Mouse (Mus musculus) MEL (cell line): ENCODE results near the gene Ckap2l. TPM values are rescaled to one million over a fixed set of nuclear protein-coding genes. Genes with fewer than 3 reads are reported as not detected.

Source experiments
- DNase-seq: peaks from one replicate; pipeline ENCODE4 v3.0.0; 2011; ENCODE audit warnings: low read depth, low spot score
- H3K27ac ChIP-seq: 2 replicates; pipeline ENCODE4 v1.5.1; 2012; ENCODE audit warnings: low read depth, mild to moderate bottlenecking, control low read depth, low read length, moderate library complexity; ENCODE audit not compliant: control insufficient read depth
- H3K27me3 ChIP-seq, 2 experiments: fragments of 150-350 bp in 1 of 2; sonication (generic) in 1 of 2; 2 replicates each; pipeline ENCODE4 v1.6.1; 2012; ENCODE audit warnings: low read length in 2 of 2, mild to moderate bottlenecking in 2 of 2, improper control_type of control experiment in 1 of 2, moderate library complexity in 1 of 2; ENCODE audit not compliant: insufficient read depth in 2 of 2, control insufficient read depth in 1 of 2
- H3K36me3 ChIP-seq, 2 experiments: 2 replicates each; pipeline ENCODE4 v1.6.1; 2012 to 2014; ENCODE audit warnings: low read length in 2 of 2, improper control_type of control experiment in 1 of 2, inconsistent platforms in 1 of 2, mild to moderate bottlenecking in 1 of 2; ENCODE audit not compliant: insufficient read depth in 2 of 2, control insufficient read depth in 1 of 2
- H3K4me1 ChIP-seq, 2 experiments: fragments of 150-350 bp in 1 of 2; sonication (generic) in 1 of 2; 2 replicates each; pipeline ENCODE4 v1.6.1; 2012; ENCODE audit warnings: low read length in 2 of 2, improper control_type of control experiment in 1 of 2, mild to moderate bottlenecking in 1 of 2; ENCODE audit not compliant: insufficient read depth in 2 of 2, control insufficient read depth in 1 of 2
- H3K4me3 ChIP-seq, 2 experiments: fragments of 150-350 bp in 1 of 2; sonication (generic) in 1 of 2; 2 replicates each; pipeline ENCODE4 v1.5.1; 2012; ENCODE audit warnings: low read depth in 2 of 2, low read length in 2 of 2, mild to moderate bottlenecking in 2 of 2, moderate library complexity in 2 of 2, control low read depth in 1 of 2, improper control_type of control experiment in 1 of 2; ENCODE audit not compliant: control insufficient read depth in 1 of 2, insufficient read depth in 1 of 2
- H3K79me2 ChIP-seq: 2 replicates; pipeline ENCODE4 v1.6.1; 2012; ENCODE audit warnings: mild to moderate bottlenecking, low read length, moderate library complexity; ENCODE audit not compliant: control insufficient read depth, poor library complexity, insufficient read depth
- H3K9ac ChIP-seq: 2 replicates; pipeline ENCODE4 v1.6.1; 2012; ENCODE audit warnings: low read depth, mild to moderate bottlenecking, control low read depth, low read length, moderate library complexity; ENCODE audit not compliant: control insufficient read depth, poor library complexity, severe bottlenecking
- H3K9me3 ChIP-seq: fragments of 150-350 bp; sonication (generic); replicated peaks from 2 replicates; pipeline ENCODE4 v1.6.1; 2012; ENCODE audit warnings: mild to moderate bottlenecking, low read length, improper control_type of control experiment, moderate library complexity; ENCODE audit not compliant: insufficient read depth
- CHD1 ChIP-seq: IDR thresholded peaks from 2 replicates; pipeline ENCODE4 v1.6.1; 2012; ENCODE audit warnings: low read depth, mild to moderate bottlenecking, inconsistent platforms, low read length, improper control_type of control experiment
- CHD2 ChIP-seq: IDR thresholded peaks from 2 replicates; pipeline ENCODE4 v1.6.1; 2011; ENCODE audit warnings: low read length, improper control_type of control experiment
- ELF1 ChIP-seq: IDR thresholded peaks from 2 replicates; pipeline ENCODE4 v1.6.1; 2014; ENCODE audit warnings: low read depth, mild to moderate bottlenecking, inconsistent platforms, low read length, improper control_type of control experiment, moderate library complexity
- HCFC1 ChIP-seq: IDR thresholded peaks from 2 replicates; pipeline ENCODE4 v1.6.1; 2012; ENCODE audit warnings: low read depth, mild to moderate bottlenecking, inconsistent platforms, low read length, improper control_type of control experiment, moderate library complexity
- KAT2A ChIP-seq: conservative IDR thresholded peaks from 2 replicates; pipeline ENCODE4 v1.6.1; 2012; ENCODE audit warnings: low read depth, low read length, improper control_type of control experiment, inconsistent platforms
- MAFK ChIP-seq: IDR thresholded peaks from 2 replicates; pipeline ENCODE4 v1.6.1; 2011; ENCODE audit warnings: low read depth, mild to moderate bottlenecking, low read length, improper control_type of control experiment, borderline replicate concordance
- MAX ChIP-seq: IDR thresholded peaks from 2 replicates; pipeline ENCODE4 v1.6.1; 2011; ENCODE audit warnings: low read length, improper control_type of control experiment
- MXI1 ChIP-seq: IDR thresholded peaks from 2 replicates; pipeline ENCODE4 v1.6.1; 2011; ENCODE audit warnings: mild to moderate bottlenecking, low read depth, low read length, improper control_type of control experiment
- MYB ChIP-seq: IDR thresholded peaks from 2 replicates; pipeline ENCODE4 v1.6.1; 2011; ENCODE audit warnings: mild to moderate bottlenecking, low read depth, low read length, improper control_type of control experiment
- MYC ChIP-seq: IDR thresholded peaks from 2 replicates; pipeline ENCODE4 v1.6.1; 2011; ENCODE audit warnings: low read depth, mild to moderate bottlenecking, low read length, improper control_type of control experiment, moderate library complexity
- NELFE ChIP-seq: IDR thresholded peaks from 2 replicates; pipeline ENCODE4 v1.6.1; 2011; ENCODE audit warnings: low read depth, low read length, improper control_type of control experiment
- NRF1 ChIP-seq: IDR thresholded peaks from 2 replicates; pipeline ENCODE4 v1.6.1; 2014; ENCODE audit warnings: low read depth, mild to moderate bottlenecking, inconsistent platforms, low read length, improper control_type of control experiment, moderate library complexity; ENCODE audit not compliant: poor library complexity, insufficient read depth, severe bottlenecking
- POLR2A ChIP-seq, 2 experiments: IDR thresholded peaks; 2 replicates each; pipeline ENCODE4 v1.6.1; 2011 to 2012; ENCODE audit warnings: low read length in 2 of 2, mild to moderate bottlenecking in 2 of 2, control low read depth in 1 of 2, improper control_type of control experiment in 1 of 2, low read depth in 1 of 2, moderate library complexity in 1 of 2; ENCODE audit not compliant: control insufficient read depth in 1 of 2, insufficient read depth in 1 of 2, poor library complexity in 1 of 2
- POLR2AphosphoS2 ChIP-seq: IDR thresholded peaks from 2 replicates; pipeline ENCODE4 v1.6.1; 2011; ENCODE audit warnings: low read length, improper control_type of control experiment
- SIN3A ChIP-seq: IDR thresholded peaks from 2 replicates; pipeline ENCODE4 v1.6.1; 2012; ENCODE audit warnings: low read length, improper control_type of control experiment, inconsistent platforms
- SMC3 ChIP-seq: IDR thresholded peaks from 2 replicates; pipeline ENCODE4 v1.6.1; 2011; ENCODE audit warnings: low read depth, low read length, improper control_type of control experiment
- TAL1 ChIP-seq: IDR thresholded peaks from 2 replicates; pipeline ENCODE4 v1.6.1; 2012; ENCODE audit warnings: mild to moderate bottlenecking, inconsistent platforms, low read length, moderate library complexity, mixed read lengths
- TBP ChIP-seq: IDR thresholded peaks from 2 replicates; pipeline ENCODE4 v1.8.0; 2011; ENCODE audit warnings: low read depth, low read length, improper control_type of control experiment
- TCF12 ChIP-seq: IDR thresholded peaks from 2 replicates; pipeline ENCODE4 v1.6.1; 2014; ENCODE audit warnings: low read depth, mild to moderate bottlenecking, inconsistent platforms, low read length, improper control_type of control experiment, moderate library complexity
- UBTF ChIP-seq: IDR thresholded peaks from 2 replicates; pipeline ENCODE4 v1.6.1; 2012; ENCODE audit warnings: low read depth, mild to moderate bottlenecking, inconsistent platforms, low read length, improper control_type of control experiment, moderate library complexity, borderline replicate concordance; ENCODE audit not compliant: insufficient read depth
- ZC3H11A ChIP-seq: IDR thresholded peaks from 2 replicates; pipeline ENCODE4 v1.6.1; 2012; ENCODE audit warnings: low read depth, mild to moderate bottlenecking, inconsistent platforms, low read length, improper control_type of control experiment
- ZMIZ1 ChIP-seq: IDR thresholded peaks from 2 replicates; pipeline ENCODE4 v1.6.1; 2012; ENCODE audit warnings: low read depth, mild to moderate bottlenecking, inconsistent platforms, low read length, improper control_type of control experiment, moderate library complexity
- polyA plus RNA-seq, 2 experiments: library from polyadenylated mRNA; stranded (reverse) in 1 of 2; unstranded in 1 of 2; fragments of >175 nt in 1 of 2; fragments of >200 nt in 1 of 2; gene quantifications; 2 replicates each; pipeline versions ENCODE4 v1.2.1 to v1.2.4; 2012; ENCODE audit warnings: low replicate concordance in 2 of 2, low read depth in 1 of 2; ENCODE audit not compliant: insufficient read length in 2 of 2, insufficient read depth in 1 of 2, missing spikeins in 1 of 2
- total RNA-seq: library from RNA; depleted of rRNA; stranded (reverse); fragments of 300-350 nt; gene quantifications from 2 replicates; pipeline ENCODE4 v1.2.3, GENCODE M21; 2012; rRNA removed

The Ckap2l gene
- 10.6 and 12.8 TPM in 2 replicates for total RNA-seq
- 10 to 100 TPM in 1 of 2 experiments, not detected in 1; 25.7 TPM for polyA plus RNA-seq

DNA sequence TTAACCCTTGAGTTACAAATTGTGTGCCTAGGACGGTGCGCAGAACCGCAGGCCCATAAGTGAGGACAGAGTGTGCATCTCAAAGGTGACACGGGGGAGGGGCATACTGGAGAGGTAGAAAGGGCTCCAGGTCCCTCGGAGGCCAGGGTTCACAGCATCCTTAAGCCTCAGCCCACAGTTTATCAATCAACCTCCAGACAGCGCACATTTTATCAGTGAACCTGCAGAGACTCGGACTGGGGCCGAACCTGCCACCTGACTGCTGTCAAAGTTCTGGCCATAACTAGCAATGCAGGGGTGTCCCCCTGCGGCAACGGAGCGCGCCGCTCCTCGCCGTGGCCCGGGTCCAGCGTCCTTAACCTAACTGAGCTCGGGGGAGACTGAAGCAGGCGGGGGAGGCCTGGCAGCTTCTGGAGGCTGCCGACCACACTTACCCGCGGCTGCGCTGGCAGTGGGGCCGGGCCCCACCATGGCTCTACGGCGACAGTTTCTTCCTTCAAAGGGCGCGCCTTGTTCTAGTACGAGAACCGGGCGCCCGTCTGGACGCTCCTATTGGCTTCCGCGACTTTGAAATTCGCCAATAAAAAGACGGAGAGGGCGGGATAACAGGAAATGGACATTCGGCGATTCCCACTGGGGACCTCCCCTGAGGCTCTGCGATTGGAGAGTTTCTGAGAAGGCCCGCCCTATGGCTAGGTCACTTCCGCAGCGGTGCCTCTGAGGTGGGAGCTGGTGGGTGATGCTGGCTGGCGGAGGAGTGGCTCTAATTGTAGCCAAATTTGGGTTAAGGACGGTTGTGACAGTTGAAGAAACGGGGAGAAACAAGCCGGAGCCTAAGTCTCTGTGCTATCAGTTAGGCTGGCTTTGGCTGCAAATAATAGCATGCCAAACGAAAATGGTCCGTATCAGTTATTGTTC is at the start of gene Ckap2l:
Gene Ckap2l, minus strand, starts transcription at position 542 of the 918 bp plus-strand sequence.
- peaks cover 0 to 7% of the 10 kb centered on the region in 2 experiments; a peak in 2 of 4 replicates for H3K36me3 ChIP-seq
- H3K4me3 ChIP-seq = peak within 1 kb of the TSS; percentile 78 to 91
- peaks cover 5 to 14% of the 10 kb centered on the region in 2 experiments; a peak in 2 of 4 replicates for H3K4me1 ChIP-seq
- H3K9me3 ChIP-seq = no peaks in the 10 kb centered on the region
- H3K27ac ChIP-seq = peak within 1 kb of the TSS; percentile 97
- TF ChIP-seq SMC3 (no peak), NELFE (peak; percentile 94), TAL1 (peak; percentile 57), UBTF (0 out of 2 replicates have a peak, but pooled peaks have one; percentile 45), POLR2A (IDR thresholded peaks at IDR 0.05; ENCODE audit: control insufficient read depth in 1 of 2, insufficient read depth in 1 of 2, low read depth in 1 of 2, low read length in 2 of 2, poor library complexity in 1 of 2) (peak; percentile 70 to 94), ZC3H11A (no peak), NRF1 (no peak), MYB (peak; percentile 72), KAT2A (no peak), MAFK (no peak), CHD2 (peak; percentile 54), MXI1 (peak; percentile 77), ELF1 (peak; percentile 79), TCF12 (peak; percentile 38), HCFC1 (peak; percentile 81), CHD1 (no peak), ZMIZ1 (peak; percentile 87), SIN3A (peak; percentile 91), POLR2AphosphoS2 (peak; percentile 92), MYC (0 out of 2 replicates have a peak, but pooled peaks have one; percentile 43), MAX (peak; percentile 39; the same call in 1 of the 2 replicates), TBP (peak; percentile 72)
- no peaks in the 10 kb centered on the region for H3K27me3 ChIP-seq
- H3K9ac ChIP-seq = peak within 1 kb of the TSS; percentile 95
- peaks cover 10% of the 10 kb centered on the region for H3K79me2 ChIP-seq
- peak; percentile 98 for DNase-seq
